Mouse (Mus musculus): ENCODE measurements around the gene Emilin1.

GRCm38 (mm10) chr5:30968416-30968815 is 55.2 kb downstream of the Emilin1 start, which contains the start of gene Tcf23:
- TF ChIP-seq CTCF (conservative IDR thresholded peaks at IDR 0.05; ENCODE audit: low read length) (no peak), NANOG (IDR thresholded peaks at IDR 0.05; ENCODE audit: borderline replicate concordance, low read length) (no peak)

Data from E14TG2a.4 (cell line).